Mouse (Mus musculus) kidney, embryonic 14.5 days (tissue): ENCODE results near the gene Pip4p1. TPM values are rescaled to one million over a fixed set of nuclear protein-coding genes. Genes with fewer than 3 reads are reported as not detected.
"Not testable (repeated sequence)": the region's sequence is repeated elsewhere in the genome, so short reads cannot be mapped to it uniquely, and the experiment has no call there.

Source experiments
- ATAC-seq: fragments of 200-750 bp; cut with Nextera tagmentation; 2 replicates; pipeline ENCODE4 v1.8.0; 2017; ENCODE audit warnings: moderate number of reproducible peaks, mild to moderate bottlenecking, moderate TSS enrichment, moderate library complexity; ENCODE audit not compliant: low FRiP score, low TSS enrichment
- H3K27ac ChIP-seq: fragments of 300-500 bp; sonication (generic); 2 replicates; pipeline ENCODE4 v1.5.1; 2014; ENCODE audit warnings: low read depth, mild to moderate bottlenecking, low read length, moderate library complexity, mixed read lengths
- H3K27me3 ChIP-seq: fragments of 300-500 bp; sonication (generic); 2 replicates; pipeline ENCODE4 v1.6.1; 2014; ENCODE audit warnings: mild to moderate bottlenecking, low read length; ENCODE audit not compliant: control insufficient read depth, insufficient read depth
- H3K36me3 ChIP-seq: fragments of 300-500 bp; sonication (generic); 2 replicates; pipeline ENCODE4 v1.6.1; 2014; ENCODE audit warnings: low read length, mixed read lengths; ENCODE audit not compliant: control insufficient read depth, insufficient read depth
- H3K4me1 ChIP-seq: fragments of 300-500 bp; sonication (generic); 2 replicates; pipeline ENCODE4 v1.6.1; 2014; ENCODE audit warnings: low read length, mixed read lengths; ENCODE audit not compliant: control insufficient read depth, insufficient read depth
- H3K4me2 ChIP-seq: fragments of 300-500 bp; sonication (generic); replicated peaks from 2 replicates; pipeline ENCODE4 v1.6.1; 2014; ENCODE audit warnings: low read depth, mild to moderate bottlenecking, low read length
- H3K4me3 ChIP-seq: fragments of 300-500 bp; sonication (generic); 2 replicates; pipeline ENCODE4 v1.5.1; 2014; ENCODE audit warnings: mild to moderate bottlenecking, low read length
- H3K9ac ChIP-seq: fragments of 300-500 bp; sonication (generic); 2 replicates; pipeline ENCODE4 v1.6.1; 2014; ENCODE audit warnings: low read depth, mild to moderate bottlenecking, low read length, moderate library complexity
- H3K9me3 ChIP-seq: fragments of 300-500 bp; sonication (generic); 2 replicates; pipeline ENCODE4 v1.6.1; 2016; ENCODE audit warnings: low read length; ENCODE audit not compliant: control insufficient read depth
- WGBS: fragments of 180-500 bp; shearing (Covaris S2); extraction: QIAGEN DNeasy Blood & Tissue Kit; methylation state at CpG from one replicate; pipeline ENCODE4 v1.1.7; 2014; 5-methylcytosine and 5-hydroxymethylcytosine counted together
- polyA plus RNA-seq: library from polyadenylated mRNA; unstranded; fragments of >200 nt; fragmentation: Nextera tagmentation; extraction: Ambion mirVana; gene quantifications from 2 replicates; pipeline ENCODE4 v1.2.1, GENCODE M21; 2014

The Pip4p1 gene
- polyA plus RNA-seq, 1 experiment from 2014 or later: 40.1 TPM

DNA sequence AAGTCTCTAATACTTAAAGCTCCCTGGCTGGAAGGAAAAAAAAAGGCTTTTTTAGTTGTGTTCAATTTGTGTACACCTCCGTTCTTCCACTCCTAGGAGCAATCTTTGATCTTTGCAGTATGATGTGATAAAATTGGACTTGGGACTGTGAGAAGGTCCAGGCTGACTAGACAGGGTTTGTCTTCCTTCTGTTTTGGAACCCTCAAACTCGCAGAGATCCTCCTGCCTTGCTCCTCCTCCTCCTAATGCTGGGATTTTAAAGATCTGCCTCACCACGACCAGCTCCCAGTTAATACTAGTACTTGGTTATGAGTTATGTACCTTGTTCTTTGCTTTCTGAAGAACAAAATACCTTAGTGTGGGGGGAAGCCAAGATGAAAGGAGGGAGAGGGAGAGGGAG lies 14.9 kb upstream of the Pip4p1 start:
- peak overlapping the region; percentile 53; the same call in 1 of the 2 replicates for H3K9ac ChIP-seq
- not testable (repeated sequence) for H3K27me3 ChIP-seq, H3K4me1 ChIP-seq, H3K9me3 ChIP-seq, H3K36me3 ChIP-seq, H3K27ac ChIP-seq, ATAC-seq
- 25% methylated on average over 3 of the region's 3 CpGs for WGBS
- peak overlapping the region; percentile 37 for H3K4me3 ChIP-seq
- H3K4me2 ChIP-seq: peak overlapping the region; percentile 63

DNA sequence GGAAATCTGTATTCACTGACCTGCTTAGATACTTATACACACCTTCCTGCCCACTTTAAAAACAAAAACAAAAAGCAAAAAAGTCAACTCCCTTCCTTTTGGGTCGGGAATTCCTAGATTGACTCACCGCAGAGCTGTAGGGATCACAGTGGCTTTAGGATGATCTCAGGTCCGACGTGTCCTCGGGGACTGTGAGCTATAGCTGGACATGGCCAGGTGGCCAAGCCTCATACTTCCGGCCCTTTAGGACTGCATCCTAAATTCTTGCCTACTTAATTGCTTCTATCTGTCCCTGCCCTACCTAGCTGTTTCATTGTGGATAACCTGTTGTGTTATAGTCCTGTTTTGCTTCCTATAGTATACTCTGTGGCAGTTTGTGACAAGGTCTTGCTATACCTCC lies 14.4 kb upstream of the Pip4p1 start:
- H3K9ac ChIP-seq: peak overlapping the region; percentile 53; the same call in 1 of the 2 replicates
- H3K4me2 ChIP-seq: peak overlapping the region; percentile 63
- peak overlapping the region; percentile 37 for H3K4me3 ChIP-seq
- H3K36me3 ChIP-seq, H3K9me3 ChIP-seq, H3K27me3 ChIP-seq, ATAC-seq, H3K4me1 ChIP-seq, H3K27ac ChIP-seq: not testable (repeated sequence)
- 12% methylated on average over 6 of the region's 6 CpGs for WGBS

DNA sequence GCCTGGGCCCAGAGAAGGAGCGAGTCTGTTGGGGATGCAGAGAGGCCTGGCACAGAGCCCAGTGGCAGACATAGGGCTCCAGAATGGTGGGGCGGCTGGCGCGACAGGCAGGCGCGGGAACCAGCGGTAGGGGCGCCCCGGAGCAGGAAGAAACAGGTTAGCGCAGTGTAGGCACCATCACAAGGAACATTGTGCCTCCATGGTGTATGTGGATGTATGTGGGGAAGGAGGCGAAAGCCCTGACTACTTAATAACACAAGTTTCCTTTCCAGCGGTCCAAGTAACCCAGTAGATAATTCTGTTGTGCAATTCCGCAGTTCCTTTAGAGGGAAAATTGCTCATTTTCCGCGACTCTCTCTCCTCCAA lies 14.0 kb upstream of the Pip4p1 start:
- not testable (repeated sequence) for H3K36me3 ChIP-seq, H3K4me1 ChIP-seq, H3K27me3 ChIP-seq, H3K9me3 ChIP-seq
- H3K4me3 ChIP-seq: peak overlapping the region; percentile 37
- WGBS: under 1% methylated on average over 15 of the region's 15 CpGs
- peak; percentile 96 for ATAC-seq
- peak overlapping the region; percentile 63 for H3K4me2 ChIP-seq
- H3K9ac ChIP-seq: peak overlapping the region; percentile 53; the same call in 1 of the 2 replicates
- H3K27ac ChIP-seq: peak overlapping the region; percentile 83

- peak within 1 kb of the TSS; percentile 63 for H3K4me2 ChIP-seq
- WGBS: 17% methylated on average over 31 of the region's 31 CpGs
- H3K27ac ChIP-seq: peak within 1 kb of the TSS; percentile 83
- ATAC-seq: peak; percentile 99
- H3K27me3 ChIP-seq: no peaks in the 10 kb centered on the region
- peak within 1 kb of the TSS; percentile 53; the same call in 1 of the 2 replicates for H3K9ac ChIP-seq
- H3K4me1 ChIP-seq: 0 out of 2 replicates have a peak, but pooled peaks cover 4% of the 10 kb centered on the region
- no peaks in the 10 kb centered on the region; the same call in 1 of the 2 replicates for H3K36me3 ChIP-seq
- H3K9me3 ChIP-seq: no peaks in the 10 kb centered on the region
- peak within 1 kb of the TSS; percentile 37 for H3K4me3 ChIP-seq
These were observed 13.4 kb upstream of the Pip4p1 start, which contains the start of gene Gm49342 for GRCm38 (mm10) chr14:50943932-50944667. Gm49342 (plus strand) TSS chr14:50944517.

DNA sequence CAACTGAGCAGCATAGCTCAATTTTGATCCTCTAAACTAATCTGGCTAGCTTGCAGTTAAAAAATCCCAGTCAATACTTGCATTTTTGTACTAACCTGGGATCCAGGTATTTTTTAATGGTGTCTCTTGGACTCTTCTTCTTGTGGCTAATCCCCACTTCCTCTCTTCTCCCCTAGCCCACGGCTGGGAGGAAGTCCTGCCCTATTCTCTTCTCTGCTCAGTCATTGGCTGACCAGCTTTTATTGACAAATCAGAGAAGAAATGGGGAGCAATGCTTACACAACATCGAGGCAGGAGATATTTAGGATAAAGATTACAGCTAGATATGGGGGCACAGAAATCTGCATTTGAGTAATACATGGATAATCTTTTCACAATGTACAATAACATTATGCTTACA lies 8.3 kb upstream of the Pip4p1 start:
- H3K9ac ChIP-seq: no peak overlapping the region
- ATAC-seq: no peak
- no peaks in the 10 kb centered on the region for H3K27me3 ChIP-seq
- H3K4me1 ChIP-seq: 0 out of 2 replicates have a peak, but pooled peaks cover 3% of the 10 kb centered on the region
- 43% methylated on average over 2 of the region's 2 CpGs for WGBS
- H3K4me2 ChIP-seq: no peak overlapping the region
- no peaks in the 10 kb centered on the region for H3K36me3 ChIP-seq
- H3K9me3 ChIP-seq: no peaks in the 10 kb centered on the region
- no peak overlapping the region for H3K4me3 ChIP-seq
- H3K27ac ChIP-seq: no peak overlapping the region

- Histone ChIP-seq H3K27ac (no peak overlapping the region), H3K4me2 (no peak overlapping the region), H3K4me1 (no peaks in the 10 kb centered on the region), H3K9me3 (no peaks in the 10 kb centered on the region), H3K9ac (no peak overlapping the region), H3K4me3 (no peak overlapping the region), H3K27me3 (no peaks in the 10 kb centered on the region), H3K36me3 (no peaks in the 10 kb centered on the region)
- 95% methylated on average over 3 of the region's 3 CpGs for WGBS
- no peak for ATAC-seq
These were observed 7.7 kb upstream of the Pip4p1 start for GRCm38 (mm10) chr14:50938119-50938908.

- Histone ChIP-seq H3K9me3 (no peaks in the 10 kb centered on the region), H3K4me1 (no peaks in the 10 kb centered on the region), H3K27me3 (no peaks in the 10 kb centered on the region), H3K4me3 (no peak overlapping the region), H3K27ac (no peak overlapping the region), H3K36me3 (no peaks in the 10 kb centered on the region), H3K9ac (no peak overlapping the region), H3K4me2 (no peak overlapping the region)
- WGBS: 62% methylated on average over 1 of the region's 1 CpGs
- no peak for ATAC-seq
These were observed 6.0 kb upstream of the Pip4p1 start for GRCm38 (mm10) chr14:50936649-50937048.

GRCm38 (mm10) chr14:50931493-50932020 lies 901 bp upstream of the Pip4p1 start:
- H3K9me3 ChIP-seq: no peaks in the 10 kb centered on the region
- no peaks in the 10 kb centered on the region for H3K27me3 ChIP-seq
- H3K4me2 ChIP-seq: peak overlapping the region; percentile 62
- H3K36me3 ChIP-seq: peaks cover 30% of the 10 kb centered on the region
- H3K27ac ChIP-seq: peak overlapping the region; percentile 77
- peak overlapping the region; percentile 96 for H3K4me3 ChIP-seq
- no peak for ATAC-seq
- H3K4me1 ChIP-seq: peaks cover 7% of the 10 kb centered on the region
- 13% methylated on average over 12 of the region's 12 CpGs for WGBS
- peak overlapping the region; percentile 62; the same call in 1 of the 2 replicates for H3K9ac ChIP-seq
